Mouse (Mus musculus) lung, postnatal 10 days (tissue): ENCODE results near the gene Vps36.

Source experiments
- DNase-seq: peaks from one replicate; pipeline ENCODE4 v3.0.0; 2021

Vps36 gene

DNA sequence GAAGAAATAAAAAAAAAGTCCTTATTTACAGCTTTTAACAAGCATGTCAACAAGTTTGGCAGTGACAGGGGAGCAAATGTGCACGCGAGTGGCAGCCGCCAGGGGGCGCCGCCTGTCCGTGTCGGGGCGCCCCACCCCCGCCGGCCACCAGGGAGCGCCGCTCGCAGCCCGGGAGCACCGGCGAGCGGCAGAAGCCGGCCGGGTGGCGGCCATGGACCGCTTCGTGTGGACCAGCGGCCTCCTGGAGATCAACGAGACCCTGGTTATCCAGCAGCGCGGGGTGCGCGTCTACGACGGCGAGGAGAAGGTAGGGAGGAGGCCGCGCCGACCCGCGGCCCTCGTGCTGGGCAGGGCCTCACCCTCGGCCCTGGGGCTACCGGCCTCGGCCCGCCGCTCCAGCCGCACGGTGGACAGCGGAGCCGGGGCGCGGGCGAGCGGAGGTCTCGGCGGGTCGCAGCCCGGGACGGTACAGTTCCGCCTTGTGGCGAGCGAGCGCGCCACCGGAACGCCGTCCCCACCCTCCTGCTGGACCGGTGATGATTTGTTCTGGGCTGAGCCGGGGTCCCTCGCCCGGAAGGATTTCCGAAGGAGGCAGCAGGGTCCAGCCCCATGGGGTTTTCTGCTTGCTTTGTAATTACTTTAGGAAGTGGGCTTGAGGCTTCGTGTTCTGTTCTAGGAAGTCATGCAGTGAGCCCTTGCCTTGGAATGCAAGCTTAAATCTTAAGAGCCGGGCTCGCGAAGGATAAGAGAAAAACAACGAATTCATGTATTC, at the start of gene Vps36:
TSS of gene Vps36 (plus strand) at position 150 of the 772 bp plus-strand sequence.
- DNase-seq, result peak; percentile 90

DNA sequence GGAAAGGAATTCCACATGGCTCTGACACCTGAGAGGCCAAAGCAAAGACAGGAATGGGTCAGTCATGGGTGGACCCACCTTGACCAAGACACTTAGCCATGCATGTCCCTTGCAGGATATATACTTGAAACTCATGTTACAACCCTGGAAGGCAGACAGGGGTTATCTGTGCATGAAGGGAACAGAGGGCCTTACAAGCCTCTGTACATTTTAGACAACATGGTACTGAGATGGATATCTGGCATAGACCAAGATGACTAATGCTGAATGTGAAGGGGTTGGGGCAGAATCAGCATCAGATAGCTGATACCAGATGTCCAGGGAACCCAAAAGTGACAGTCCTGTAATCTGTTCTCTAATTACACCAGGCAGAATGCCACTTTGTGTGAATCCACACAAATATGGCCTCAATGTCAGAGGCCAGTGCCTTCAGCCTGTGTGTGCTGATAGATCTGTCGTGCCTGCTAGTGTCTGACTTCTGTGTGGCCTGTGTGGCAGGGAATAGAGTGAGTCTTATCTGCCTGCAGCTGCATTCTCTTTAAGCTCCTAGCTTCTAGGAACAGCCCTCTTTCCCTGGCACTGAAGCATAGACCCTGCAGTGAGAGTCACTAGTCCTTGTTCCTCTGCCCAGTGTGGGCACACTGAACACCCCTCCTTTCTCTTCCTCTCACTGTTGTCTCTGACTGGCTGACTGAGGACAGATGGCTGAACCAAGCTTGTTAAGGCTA, 48.7 kb upstream of the Vps36 start:
- no peak for DNase-seq

DNA sequence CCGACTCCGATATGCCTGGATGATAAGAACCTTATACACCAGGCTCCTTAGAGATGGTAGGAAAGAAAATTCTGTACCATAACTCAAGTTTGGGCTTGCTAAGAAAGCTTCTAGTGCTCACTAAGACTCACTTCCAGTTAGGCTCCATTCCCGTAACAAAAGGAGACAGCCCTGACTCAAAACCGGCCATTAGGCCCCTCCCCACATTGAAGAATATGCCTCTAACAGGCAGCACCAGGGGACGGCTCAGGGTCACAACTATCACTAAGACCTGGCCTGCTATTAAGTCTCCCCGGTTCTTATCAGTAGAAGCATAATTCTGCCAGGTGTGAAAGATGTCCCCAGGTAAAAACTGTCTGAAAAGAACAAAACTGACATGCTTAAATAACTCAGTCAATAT, 46.8 kb upstream of the Vps36 start:
- DNase-seq, result no peak

DNA sequence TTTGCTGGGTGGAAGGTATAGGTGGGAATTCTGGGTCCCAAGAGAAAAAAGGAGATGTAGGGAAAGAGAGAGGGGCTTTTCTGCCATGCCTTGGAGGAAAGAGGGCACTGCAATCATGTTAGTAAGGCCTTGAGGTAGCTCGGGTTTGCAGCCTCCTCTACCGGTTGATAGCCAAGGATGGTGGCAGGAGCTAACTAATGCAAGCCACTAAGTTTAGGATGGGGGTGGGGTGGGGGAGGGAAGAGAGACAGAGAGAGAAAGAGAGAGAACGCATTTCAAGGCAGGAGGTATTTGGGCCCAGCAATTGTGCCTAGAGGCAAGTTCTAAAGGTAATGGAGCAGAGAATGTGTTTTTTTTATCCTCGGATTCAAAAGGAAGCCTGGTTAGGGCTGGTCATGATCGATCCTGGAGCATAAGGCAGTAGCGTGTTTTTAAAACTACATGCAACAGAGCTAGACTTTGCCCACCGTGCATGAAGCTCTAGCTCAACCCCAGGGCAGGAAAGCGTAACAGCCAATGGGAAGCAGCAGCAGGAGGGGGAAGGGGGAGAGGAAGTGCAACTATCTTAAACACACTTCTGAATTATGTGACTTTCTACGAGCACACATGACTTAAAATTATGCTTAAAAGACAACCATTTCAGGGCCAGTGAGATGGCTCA, 44.8 kb upstream of the Vps36 start:
- DNase-seq, result no peak

DNA sequence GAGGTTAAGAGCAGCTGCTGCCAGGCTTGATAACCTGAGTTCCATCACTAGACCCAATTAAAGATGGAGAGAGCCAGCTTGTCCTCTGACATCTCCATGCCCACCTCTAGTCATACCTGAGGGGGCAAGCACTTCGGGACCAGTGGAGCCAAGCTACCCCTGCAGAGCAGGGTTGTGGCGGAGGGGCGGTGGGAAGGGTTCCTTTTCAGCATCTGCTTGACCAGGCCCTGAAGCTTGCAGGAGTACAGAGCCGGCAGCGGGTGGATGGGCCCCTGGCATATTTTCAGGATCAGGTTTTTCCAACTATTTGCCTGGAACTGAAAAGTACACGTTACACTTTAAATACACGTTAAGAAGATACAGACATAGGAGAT, 44.3 kb upstream of the Vps36 start:
- no peak for DNase-seq

DNA sequence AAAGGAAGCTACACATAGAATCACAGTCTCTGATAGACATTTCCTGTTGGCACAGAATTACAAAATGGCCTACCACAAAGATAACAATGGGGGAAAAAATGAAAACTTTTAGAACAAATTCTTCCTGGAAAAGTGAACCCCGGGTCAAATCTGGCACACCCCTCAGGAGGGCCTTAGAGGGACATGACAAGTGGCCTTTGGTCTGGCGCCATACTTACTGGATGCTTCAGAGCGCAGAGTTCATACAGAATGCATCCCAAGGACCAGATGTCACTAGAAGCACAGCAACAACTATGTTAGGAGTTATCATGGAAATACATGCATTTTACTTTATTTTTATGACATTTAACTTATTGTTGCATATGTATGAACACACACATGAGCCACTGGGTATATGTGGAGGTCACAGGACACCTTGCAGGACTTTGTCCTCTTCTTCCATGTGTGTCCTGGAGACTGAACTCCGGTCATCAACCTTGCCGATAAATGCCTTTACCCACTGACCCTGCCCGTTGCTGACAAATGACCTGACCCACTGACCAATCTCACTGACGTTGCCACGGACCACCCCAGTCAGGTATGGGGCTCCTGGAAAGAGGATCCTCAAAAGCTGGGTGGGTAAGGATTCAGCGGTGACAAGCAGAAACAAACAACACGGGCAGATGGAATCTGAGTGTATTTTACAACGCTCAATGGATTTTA, 42.8 kb upstream of the Vps36 start:
- DNase-seq, result no peak

DNA sequence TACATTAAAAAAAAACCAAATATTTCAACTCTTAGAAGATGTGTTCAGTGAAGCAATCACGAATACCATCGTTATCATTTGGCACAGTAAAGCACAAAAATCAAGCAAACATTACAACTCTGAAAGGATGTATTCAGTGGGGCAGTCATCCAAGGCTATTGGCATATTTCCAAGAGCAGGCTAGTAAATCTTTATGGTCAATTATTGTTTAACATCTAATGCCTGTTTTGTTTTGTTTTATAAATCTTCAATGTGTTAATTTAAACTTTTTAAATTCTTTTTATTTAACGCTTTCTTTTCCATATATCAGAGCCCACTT, 42.3 kb upstream of the Vps36 start:
- no peak for DNase-seq

DNA sequence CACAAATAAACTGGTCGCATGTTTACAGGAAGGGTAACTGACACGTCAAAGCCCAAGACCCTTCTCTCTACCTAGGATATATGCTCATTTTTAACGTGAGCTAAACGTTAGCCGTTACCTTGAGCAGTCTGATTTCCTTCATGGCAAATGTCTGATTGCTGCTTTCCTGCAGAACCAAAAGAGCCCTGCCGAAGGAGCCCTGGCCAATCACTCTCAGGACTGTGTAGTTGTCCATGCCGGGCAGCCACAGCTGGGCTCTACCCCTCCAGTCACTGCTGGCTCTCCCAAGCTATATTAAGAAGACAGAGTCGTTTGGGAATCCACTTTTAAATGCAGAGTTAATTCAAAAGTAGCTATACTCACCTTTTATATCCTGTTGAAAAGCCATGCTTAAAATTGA, 30.4 kb upstream of the Vps36 start:
- DNase-seq, result no peak

DNA sequence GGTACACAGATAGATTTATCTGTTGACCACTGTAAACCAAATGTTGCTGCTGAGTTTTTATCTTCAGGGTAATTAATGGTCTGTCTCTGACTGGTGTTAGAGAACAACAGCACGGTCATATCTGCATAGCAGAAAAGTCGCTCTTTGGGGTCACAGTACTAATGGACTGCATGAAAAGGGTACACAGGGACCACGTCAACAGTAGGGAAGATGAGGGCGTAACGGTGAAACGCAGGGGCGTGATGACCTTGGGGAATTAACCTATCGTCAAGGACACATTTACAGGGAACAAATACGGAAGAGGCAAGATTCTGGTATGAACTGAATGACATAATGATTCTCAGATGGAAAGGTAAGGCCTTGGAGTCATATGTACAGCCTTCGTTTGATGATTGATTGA, 28.2 kb upstream of the Vps36 start:
- DNase-seq, result no peak

DNA sequence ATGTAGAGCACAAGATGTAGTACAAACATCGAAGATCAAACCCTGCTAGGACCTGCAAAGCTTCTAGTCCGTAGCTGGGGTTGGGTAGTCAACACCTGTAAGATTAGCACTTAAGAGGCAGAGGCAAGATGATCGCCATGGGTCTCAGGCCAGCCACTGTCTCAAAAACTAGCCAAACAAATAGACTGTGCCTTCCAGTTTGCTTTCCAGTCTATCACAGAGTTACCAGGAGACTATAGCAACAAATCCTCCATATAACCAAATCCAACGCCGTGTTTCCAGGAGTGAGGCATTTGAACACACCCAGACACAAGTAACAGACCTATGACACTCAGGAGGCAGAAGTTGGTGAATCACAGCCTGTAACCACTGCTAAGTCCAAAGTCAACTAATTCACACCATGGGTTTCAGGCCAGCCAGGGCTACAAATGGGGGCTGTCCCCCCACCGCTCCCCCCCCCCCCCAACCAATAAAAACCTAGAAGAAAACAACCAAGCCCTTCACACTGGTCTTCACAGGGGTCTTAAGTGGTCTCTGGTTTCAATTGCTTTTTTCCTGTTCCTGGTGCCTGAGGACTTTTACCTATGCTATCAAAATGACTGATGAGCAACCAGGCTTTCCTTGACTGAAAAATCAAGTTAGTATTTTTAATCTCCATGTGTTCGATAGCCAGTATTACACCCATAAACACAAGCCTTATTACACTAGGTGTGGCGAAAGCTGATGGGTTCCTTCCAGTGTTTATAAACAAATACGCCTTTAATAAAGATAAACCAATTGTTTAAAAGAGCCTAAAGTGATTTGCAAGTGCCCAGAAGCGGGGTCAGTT, 27.1 kb upstream of the Vps36 start:
- no peak for DNase-seq

DNA sequence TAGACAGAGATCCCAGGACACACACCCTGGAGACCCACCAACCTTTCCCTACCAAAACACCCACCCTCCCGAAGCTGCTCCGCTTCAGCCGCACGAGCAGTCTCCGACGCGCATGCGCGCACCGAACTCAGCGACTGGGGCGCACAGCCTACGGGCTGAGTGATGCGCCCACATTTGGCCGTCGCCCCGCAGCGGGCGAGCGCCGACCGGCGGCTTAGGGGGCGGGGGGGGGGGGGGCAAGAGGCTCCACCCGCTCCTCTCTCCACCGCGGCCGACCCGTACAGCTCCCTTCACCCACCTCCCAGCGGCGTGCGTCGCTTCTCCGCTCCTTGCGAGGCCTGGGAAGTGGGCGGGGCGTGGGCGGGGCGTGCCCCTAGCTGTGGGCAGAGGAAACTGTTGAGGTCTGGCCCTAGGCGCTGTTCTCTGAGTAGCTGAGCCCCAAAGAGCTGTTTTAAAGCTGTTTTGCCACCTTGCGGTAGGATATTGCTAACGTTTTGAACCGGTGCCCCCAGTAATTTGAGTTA, 26.5 kb upstream of the Vps36 start, which contains the start of gene Nek3:
TSS of gene Nek3 (minus strand) at position 356 of the 524 bp plus-strand sequence.
- peak; percentile 90 for DNase-seq

DNA sequence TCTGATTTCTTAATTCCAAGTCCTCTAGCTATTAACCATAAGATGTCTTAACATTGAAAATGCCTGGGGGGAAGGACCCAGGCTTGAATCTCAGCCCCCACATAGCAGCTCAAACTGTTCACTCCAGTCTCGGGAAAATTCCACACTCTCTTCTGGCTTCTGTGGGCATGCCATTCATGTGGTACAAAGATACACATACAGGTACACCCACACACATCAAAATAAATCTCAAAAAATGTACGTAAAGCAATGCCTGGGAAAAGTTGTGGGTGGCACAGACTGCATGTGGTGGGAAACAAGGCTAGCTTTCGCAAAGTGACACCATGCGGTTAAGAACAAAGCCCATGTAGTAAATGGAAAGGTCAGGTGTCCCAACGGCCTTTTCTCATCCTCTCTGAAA, 23.4 kb upstream of the Vps36 start:
- no peak for DNase-seq

DNA sequence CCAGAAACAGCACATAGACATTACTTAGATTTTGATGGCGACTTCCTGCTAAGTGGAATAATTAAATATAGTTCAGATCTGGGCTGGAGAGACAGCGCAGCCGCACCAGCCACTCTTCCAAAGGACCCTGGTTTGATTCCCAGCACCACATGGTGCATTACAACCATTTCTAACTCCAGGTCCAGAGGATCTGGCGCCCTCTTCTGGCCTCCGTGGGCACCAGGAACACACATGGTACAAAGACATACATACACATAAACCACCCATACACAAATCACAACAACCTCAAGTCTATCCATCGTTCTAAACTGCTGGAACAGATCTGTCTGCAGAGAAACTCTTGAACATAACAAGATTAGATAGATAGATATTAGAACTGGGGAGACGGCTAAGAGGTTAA, 16.6 kb upstream of the Vps36 start:
- no peak for DNase-seq

DNA sequence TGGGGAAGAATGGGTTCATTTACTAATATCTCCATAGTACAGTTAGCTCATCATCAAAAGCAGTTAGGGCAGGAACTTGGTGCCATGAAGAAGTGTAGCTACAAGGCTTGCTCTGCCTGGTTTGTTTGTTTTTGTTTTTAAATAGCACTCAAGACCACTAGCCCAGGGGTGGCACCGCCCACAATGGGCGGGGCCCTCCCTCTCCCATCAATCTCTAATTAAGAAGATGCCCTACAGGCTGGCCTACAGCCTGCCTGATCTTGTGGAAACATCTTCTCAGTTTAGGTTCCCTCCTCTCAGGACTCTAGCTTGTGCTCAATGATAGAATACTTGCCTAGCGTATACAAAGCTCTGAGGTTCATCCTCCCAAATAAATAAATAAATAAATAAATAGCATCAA, 7.7 kb upstream of the Vps36 start:
- DNase-seq, result peak; percentile 27

DNA sequence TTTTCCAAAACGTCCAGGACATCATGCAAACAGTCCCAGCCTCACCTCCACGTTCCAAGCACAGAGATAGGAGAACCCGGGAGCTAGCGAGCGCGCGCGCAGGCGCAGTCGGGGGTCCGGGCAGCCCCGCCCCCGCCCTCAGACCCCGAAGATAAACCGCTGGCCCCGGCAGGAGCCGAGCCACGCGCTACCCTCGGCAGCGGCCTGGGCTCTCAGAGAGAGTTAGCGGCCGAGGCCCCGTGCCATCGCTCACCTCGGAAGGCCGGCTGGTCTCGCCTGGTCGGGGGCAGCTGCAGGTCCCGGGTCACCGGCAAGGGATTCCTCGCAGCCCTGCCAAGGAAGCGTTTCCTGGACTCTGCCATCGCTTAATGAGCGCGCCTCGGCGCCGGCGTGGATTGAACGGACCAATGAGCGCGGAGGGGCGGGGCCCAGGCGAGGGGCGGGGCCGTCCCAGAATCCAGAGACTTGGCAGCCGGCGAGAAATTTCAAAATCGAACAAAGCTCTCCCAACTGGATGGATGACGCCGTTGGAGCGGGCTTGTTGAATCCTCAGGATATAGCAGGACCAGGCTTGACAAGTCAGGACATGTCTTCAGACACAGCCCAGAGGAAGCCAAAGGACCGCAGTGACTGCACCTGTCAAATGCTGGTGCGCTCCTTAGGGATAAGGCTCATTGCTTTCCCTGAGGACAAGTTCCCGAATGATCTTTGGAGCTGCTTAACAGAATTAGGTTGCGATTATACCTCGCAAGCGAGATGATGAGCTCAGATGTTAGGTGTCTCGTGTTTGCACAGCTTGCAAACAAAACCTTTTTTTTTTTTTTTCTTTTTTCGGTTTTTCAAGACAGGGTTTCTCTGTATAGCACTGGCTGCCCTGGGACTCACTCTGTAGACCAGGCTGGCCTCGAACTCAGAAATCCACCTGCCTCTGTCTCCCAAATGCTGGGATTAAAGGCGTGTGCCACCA, 6.9 kb upstream of the Vps36 start, which contains the start of gene Ckap2:
TSS of gene Ckap2 (minus strand) at position 389 of the 967 bp plus-strand sequence.
- peak; percentile 94 for DNase-seq

DNA sequence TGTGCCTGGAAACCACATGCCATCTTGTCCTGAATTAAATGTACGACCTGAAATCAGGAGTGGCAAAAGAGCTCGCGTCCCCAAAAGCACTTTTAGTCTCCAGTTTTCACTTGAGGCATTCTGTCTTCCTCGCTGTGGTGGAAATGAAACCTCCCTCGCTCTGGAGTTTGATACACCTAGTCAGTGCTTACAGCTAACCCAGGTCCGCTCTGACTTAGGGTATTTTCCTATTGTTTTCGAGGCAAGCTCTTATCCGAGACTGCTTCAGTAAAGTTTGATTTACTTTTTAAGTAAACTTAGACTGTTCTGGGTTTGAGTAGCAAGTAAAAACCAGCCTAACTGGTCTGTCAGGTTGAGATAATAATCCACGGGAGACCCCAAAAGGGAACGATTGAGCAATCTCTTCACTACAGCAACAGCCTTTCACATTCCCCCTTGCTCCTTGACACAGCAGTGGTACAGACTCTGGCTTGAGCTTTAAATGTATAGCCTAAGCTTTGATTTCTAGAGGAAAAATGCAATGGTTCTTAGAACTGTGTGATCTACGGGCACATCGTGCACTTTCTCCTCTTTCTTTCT, 912 bp downstream of the Vps36 start:
- peak; percentile 18 for DNase-seq

DNA sequence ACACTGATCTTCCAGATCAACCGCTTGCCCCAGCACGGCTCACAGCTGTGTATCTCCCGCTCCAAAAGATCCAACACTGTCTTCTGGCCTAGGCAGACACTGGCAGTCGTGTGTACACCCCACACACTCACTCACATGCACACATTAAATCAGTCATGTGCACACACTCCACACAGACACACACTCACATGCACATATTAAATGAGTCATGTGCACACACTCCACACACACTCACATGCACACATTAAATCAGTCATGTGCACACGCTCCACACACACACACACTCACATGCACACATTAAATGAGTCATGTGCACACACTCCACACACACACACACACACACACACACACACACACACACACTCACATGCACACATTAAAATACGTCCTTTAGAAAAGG, 5.3 kb downstream of the Vps36 start:
- no peak for DNase-seq

DNA sequence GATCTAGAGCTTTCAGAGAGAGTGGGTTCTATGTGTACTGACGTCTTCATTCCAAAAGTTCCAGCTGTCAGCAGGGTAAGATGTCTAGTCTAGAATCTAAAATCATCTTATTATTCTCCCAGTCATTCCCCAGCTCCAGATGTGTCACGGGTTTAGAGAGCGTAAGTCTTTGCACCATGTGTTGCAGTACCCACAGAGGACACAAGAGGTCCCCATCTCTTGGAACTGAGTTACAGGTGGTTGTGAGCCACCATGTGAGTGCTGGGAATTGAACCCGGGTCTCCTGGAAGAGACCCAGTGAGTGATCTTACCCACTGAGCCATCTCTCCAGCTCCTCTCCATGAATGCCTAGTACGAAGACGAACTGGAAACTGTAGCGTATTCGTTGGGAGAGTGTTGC, 6.9 kb downstream of the Vps36 start:
- no peak for DNase-seq

DNA sequence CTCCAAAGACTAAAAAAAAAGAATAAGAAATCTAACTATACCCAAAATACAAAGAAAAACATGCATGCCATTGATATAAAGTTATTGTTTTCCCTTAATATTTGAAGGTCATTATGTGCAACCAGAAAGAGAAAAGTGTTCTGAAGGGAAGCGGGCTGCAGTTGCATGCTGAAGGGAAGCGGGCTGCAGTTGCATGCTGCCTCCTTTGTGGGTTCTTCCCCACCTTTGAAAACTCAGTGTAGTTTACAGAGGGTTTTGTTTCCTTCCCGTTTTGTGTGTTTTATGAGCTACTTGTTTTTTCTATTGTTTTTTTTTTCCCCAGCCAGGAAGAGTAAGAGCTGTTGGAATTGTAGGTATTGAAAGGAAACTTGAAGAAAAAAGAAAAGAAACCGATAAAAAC, 14.9 kb downstream of the Vps36 start:
- no peak for DNase-seq

DNA sequence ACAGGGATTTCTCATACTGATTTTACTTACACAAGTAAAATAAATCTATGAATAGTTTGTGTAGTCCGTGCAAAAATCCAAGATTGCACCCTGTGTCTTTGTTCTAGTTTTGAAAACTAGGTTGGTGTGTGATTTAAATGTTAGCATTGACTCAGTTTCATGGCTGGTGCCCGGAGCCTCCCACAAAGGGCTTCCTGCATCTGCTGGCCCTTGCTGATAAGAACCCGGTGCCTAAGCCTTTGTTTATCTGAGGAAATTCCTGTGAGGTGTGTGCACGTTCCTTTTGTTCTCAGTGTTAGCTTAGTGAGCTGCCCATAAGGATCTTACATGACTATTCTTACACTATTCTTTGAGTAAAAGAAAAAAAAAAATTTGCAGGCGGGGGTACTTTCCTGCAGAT, 16.4 kb downstream of the Vps36 start:
- peak; percentile 59 for DNase-seq

DNA sequence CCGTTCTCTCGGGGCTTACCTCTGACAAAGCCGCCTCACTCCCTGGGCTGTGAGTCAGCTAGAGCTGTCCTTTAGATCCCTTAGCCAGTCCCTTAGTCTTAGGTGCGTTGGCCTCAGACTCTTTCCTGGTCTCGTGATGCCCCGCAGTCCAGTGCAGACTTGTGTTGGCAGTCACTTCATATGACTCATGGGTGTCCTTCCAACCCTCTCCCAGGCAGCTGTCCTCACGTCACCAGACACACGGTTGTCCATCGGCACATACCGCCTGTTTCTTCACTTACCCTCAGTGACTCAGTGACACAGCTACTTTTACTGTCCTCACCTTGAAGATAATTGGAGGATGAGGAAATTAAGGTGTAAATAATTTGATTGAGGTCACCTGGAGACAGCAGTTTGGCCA, 22.2 kb downstream of the Vps36 start:
- DNase-seq, result no peak
